In the genomic region with DNA sequence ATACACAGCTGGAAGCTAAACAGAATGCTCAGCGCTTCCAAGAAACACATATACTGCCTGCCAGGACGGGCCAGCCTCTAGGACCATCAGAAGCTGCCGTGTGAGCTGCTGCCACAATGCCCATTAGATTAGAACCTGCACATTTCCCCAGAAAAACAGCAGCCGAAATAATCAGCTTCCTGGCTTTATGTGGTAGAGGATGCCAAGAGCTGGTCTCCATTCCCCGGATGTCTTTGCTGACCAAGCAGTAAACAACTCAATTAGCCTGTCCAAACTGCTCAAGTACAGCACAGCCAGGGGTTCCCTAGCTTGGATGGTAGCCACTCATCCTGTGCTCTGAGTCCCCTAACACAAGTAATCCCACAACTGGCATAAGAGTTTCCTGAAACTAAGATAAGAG, we compare ENCODE assay signal across 14 mouse cellular contexts. TPM values are rescaled to one million over a fixed set of nuclear protein-coding genes. Genes with fewer than 3 reads are reported as not detected.
A peak's percentile ranks its signal among the peaks of the same experiment; 100 is the strongest.
DNase-seq lines count a peak whose midpoint lies in the region; ATAC-seq and TF ChIP-seq lines count a peak whose summit lies in the region.
"Had no signal": no experiment of that assay in that cellular context is flagged by ENCODE, and none has a peak within 500 bp of the region (broad histone marks: within the 10 kb centered on the region; RNA-seq: fewer than 3 reads in every experiment).

No protein-coding gene starts in this region.

- peaks cover 24% of the 10 kb centered on the region for H3K4me1 ChIP-seq in heart, embryonic 15.5 days (replicated peaks)
- no peaks in the 10 kb centered on the region for H3K4me1 ChIP-seq in midbrain, postnatal 0 days (ENCODE audit: insufficient read depth, low read length)
- H3K4me1 ChIP-seq in midbrain, embryonic 14.5 days (ENCODE audit: control insufficient read depth, insufficient read depth, low read length) = no peaks in the 10 kb centered on the region
- H3K4me1 ChIP-seq in liver, embryonic 12.5 days = peaks cover 97% of the 10 kb centered on the region
- H3K4me1 ChIP-seq: intestine, embryonic 15.5 days had no signal

- no peak for TF ChIP-seq CTCF in midbrain, postnatal 0 days (IDR thresholded peaks at IDR 0.05)

- WGBS in heart, embryonic 15.5 days = 73% methylated on average over 5 of the region's 5 CpGs
- 77% methylated on average over 5 of the region's 5 CpGs for WGBS in midbrain, postnatal 0 days
- WGBS in midbrain, embryonic 14.5 days = 89% methylated on average over 5 of the region's 5 CpGs
- 83% methylated on average over 5 of the region's 5 CpGs for WGBS in liver, embryonic 12.5 days (ENCODE audit: insufficient replicate concordance)

- intact Hi-C loops in heart, postnatal 10 days (cut with DNase I) = no loop called here

- no peak for DNase-seq in heart, postnatal 10 days
- DNase-seq in midbrain, postnatal 0 days (ENCODE audit: low spot score) = peak; percentile 20
- DNase-seq in midbrain, embryonic 14.5 days = no peak
- DNase-seq in Muller cell, postnatal 12 days (ENCODE audit: inconsistent ontology term) = no peak
- DNase-seq in gastrocnemius, postnatal 25 days = no peak
- DNase-seq in thymus, postnatal 4 days = no peak
- DNase-seq: right cerebral cortex, postnatal 25 days had no signal

- H3K4me2 ChIP-seq in heart, embryonic 15.5 days = no peak overlapping the region
- H3K4me2 ChIP-seq in midbrain, postnatal 0 days (ENCODE audit: low read depth, low read length, poor library complexity, severe bottlenecking) = no peak overlapping the region
- H3K4me2 ChIP-seq in midbrain, embryonic 14.5 days (ENCODE audit: low read length) = no peak overlapping the region
- peak overlapping the region; percentile 17; the same call in 1 of the 2 replicates for H3K4me2 ChIP-seq in liver, embryonic 12.5 days
- H3K4me2 ChIP-seq: intestine, embryonic 15.5 days had no signal

- no peaks in the 10 kb centered on the region for H3K27me3 ChIP-seq in heart, embryonic 15.5 days
- no peaks in the 10 kb centered on the region for H3K27me3 ChIP-seq in midbrain, postnatal 0 days (ENCODE audit: insufficient read depth, low read length)
- no peaks in the 10 kb centered on the region for H3K27me3 ChIP-seq in midbrain, embryonic 14.5 days (ENCODE audit: control insufficient read depth, insufficient read depth, low read length)
- H3K27me3 ChIP-seq in liver, embryonic 12.5 days (replicated peaks) = no peaks in the 10 kb centered on the region
- H3K27me3 ChIP-seq: intestine, embryonic 15.5 days had no signal

- H3K27ac ChIP-seq in heart, embryonic 15.5 days = peak overlapping the region; percentile 45; the same call in 1 of the 2 replicates
- H3K27ac ChIP-seq in midbrain, postnatal 0 days (ENCODE audit: low read depth, low read length) = no peak overlapping the region
- H3K27ac ChIP-seq in midbrain, embryonic 14.5 days (replicated peaks; ENCODE audit: low read depth, low read length) = no peak overlapping the region
- peak overlapping the region; percentile 76 for H3K27ac ChIP-seq in liver, embryonic 12.5 days
- H3K27ac ChIP-seq: intestine, embryonic 15.5 days had no signal

- ATAC-seq in heart, embryonic 15.5 days (replicated peaks; ENCODE audit: insufficient number of reproducible peaks, insufficient read depth, low FRiP score, low read depth) = no peak; the same call in 1 of the 2 replicates
- no peak for ATAC-seq in midbrain, postnatal 0 days (ENCODE audit: low FRiP score)
- no peak for ATAC-seq in midbrain, embryonic 14.5 days (ENCODE audit: low FRiP score, low TSS enrichment)
- ATAC-seq in liver, embryonic 12.5 days = no peak
- ATAC-seq: intestine, embryonic 15.5 days had no signal

- no peak overlapping the region for H3K9ac ChIP-seq in heart, embryonic 15.5 days
- no peak overlapping the region for H3K9ac ChIP-seq in midbrain, postnatal 0 days (replicated peaks; ENCODE audit: low read length, poor library complexity, severe bottlenecking)
- no peak overlapping the region for H3K9ac ChIP-seq in midbrain, embryonic 14.5 days (replicated peaks; ENCODE audit: low read length)
- no peak overlapping the region for H3K9ac ChIP-seq in liver, embryonic 12.5 days
- H3K9ac ChIP-seq: intestine, embryonic 15.5 days had no signal

- H3K36me3 ChIP-seq in heart, embryonic 15.5 days = peaks cover 10% of the 10 kb centered on the region
- 0 out of 2 replicates have a peak, but pooled peaks cover 3% of the 10 kb centered on the region for H3K36me3 ChIP-seq in midbrain, postnatal 0 days (ENCODE audit: insufficient read depth, low read length)
- peaks cover 23% of the 10 kb centered on the region; the same call in 1 of the 2 replicates for H3K36me3 ChIP-seq in midbrain, embryonic 14.5 days (ENCODE audit: control insufficient read depth, insufficient read depth, low read length)
- H3K36me3 ChIP-seq in liver, embryonic 12.5 days = peaks cover 95% of the 10 kb centered on the region

- no peak overlapping the region for H3K4me3 ChIP-seq in heart, embryonic 15.5 days
- no peak overlapping the region for H3K4me3 ChIP-seq in midbrain, postnatal 0 days (ENCODE audit: low read depth, low read length)
- H3K4me3 ChIP-seq in midbrain, embryonic 14.5 days (replicated peaks; ENCODE audit: low read depth, low read length) = no peak overlapping the region
- H3K4me3 ChIP-seq in liver, embryonic 12.5 days = no peak overlapping the region
- H3K4me3 ChIP-seq: intestine, embryonic 15.5 days had no signal

- H3K9me3 ChIP-seq in heart, embryonic 15.5 days (replicated peaks) = no peaks in the 10 kb centered on the region
- no peaks in the 10 kb centered on the region for H3K9me3 ChIP-seq in midbrain, postnatal 0 days (ENCODE audit: low read length)
- no peaks in the 10 kb centered on the region for H3K9me3 ChIP-seq in midbrain, embryonic 14.5 days (ENCODE audit: control insufficient read depth, low read length)
- no peaks in the 10 kb centered on the region for H3K9me3 ChIP-seq in liver, embryonic 12.5 days (replicated peaks)
- H3K9me3 ChIP-seq: intestine, embryonic 15.5 days had no signal

RNA-seq across cellular contexts. Expression of a gene that starts 19.4 kb away (rescaled TPM):
- polyA plus RNA-seq in heart, embryonic 15.5 days (2015; fragmentation: Nextera tagmentation; extraction: Ambion mirVana) = 8.1 and 11.0 TPM in 2 replicates
- 10 to 100 TPM; 24.2 to 24.5 TPM for total RNA-seq in heart, postnatal 10 days (2021)
- total RNA-seq in midbrain, postnatal 0 days (2014; rRNA removed) = 13.4 and 13.5 TPM in 2 replicates
- polyA plus RNA-seq in midbrain, postnatal 0 days (2015; fragmentation: Nextera tagmentation; extraction: Ambion mirVana) = 4.8 and 6.4 TPM in 2 replicates
- polyA plus RNA-seq in midbrain, embryonic 14.5 days (2014; fragmentation: Nextera tagmentation; extraction: Ambion mirVana) = 12.3 and 12.5 TPM in 2 replicates
- polyA plus RNA-seq in liver, embryonic 12.5 days (2016; fragmentation: Nextera tagmentation; extraction: Ambion mirVana) = 37.7 and 37.8 TPM in 2 replicates
- 10 to 100 TPM; 14.6 to 20.5 TPM for total RNA-seq in gastrocnemius, postnatal 25 days (2021)

RNA-seq across cellular contexts. Expression of a gene that starts 19.8 kb away (rescaled TPM):
- 0.06 and 0.29 TPM in 2 replicates for polyA plus RNA-seq in heart, embryonic 15.5 days (2015; fragmentation: Nextera tagmentation; extraction: Ambion mirVana)
- not detected for total RNA-seq in heart, postnatal 10 days (2021)
- total RNA-seq in midbrain, postnatal 0 days (2014; rRNA removed) = 0.14 and 0.16 TPM in 2 replicates
- polyA plus RNA-seq in midbrain, postnatal 0 days (2015; fragmentation: Nextera tagmentation; extraction: Ambion mirVana) = 0.62 and 0.88 TPM in 2 replicates
- polyA plus RNA-seq in midbrain, embryonic 14.5 days (2014; fragmentation: Nextera tagmentation; extraction: Ambion mirVana) = 0.24 and 0.32 TPM in 2 replicates
- polyA plus RNA-seq in liver, embryonic 12.5 days (2016; fragmentation: Nextera tagmentation; extraction: Ambion mirVana) = 0.12 and 0.19 TPM in 2 replicates
- total RNA-seq in gastrocnemius, postnatal 25 days (2021) = not detected
- total RNA-seq: adrenal gland, adult 2 months; common myeloid progenitor, adult 5-6 weeks; heart, postnatal 36 days had no signal
- polyA plus RNA-seq: adrenal gland, adult 2 months; frontal cortex, adult 2 months; intestine, embryonic 15.5 days had no signal

RNA-seq across cellular contexts. Expression of a gene that starts 45.3 kb away (rescaled TPM):
- 30.1 and 36.8 TPM in 2 replicates for polyA plus RNA-seq in heart, embryonic 15.5 days (2015; fragmentation: Nextera tagmentation; extraction: Ambion mirVana)
- total RNA-seq in heart, postnatal 10 days (2021) = 1 to 10 TPM; 8.4 to 8.5 TPM
- total RNA-seq in midbrain, postnatal 0 days (2014; rRNA removed) = 44.8 and 48.6 TPM in 2 replicates
- 45.2 and 48.7 TPM in 2 replicates for polyA plus RNA-seq in midbrain, postnatal 0 days (2015; fragmentation: Nextera tagmentation; extraction: Ambion mirVana)
- polyA plus RNA-seq in midbrain, embryonic 14.5 days (2014; fragmentation: Nextera tagmentation; extraction: Ambion mirVana) = 46.7 and 55.7 TPM in 2 replicates
- 29.0 and 29.2 TPM in 2 replicates for polyA plus RNA-seq in liver, embryonic 12.5 days (2016; fragmentation: Nextera tagmentation; extraction: Ambion mirVana)
- 1 to 10 TPM; 1.2 to 1.7 TPM for total RNA-seq in gastrocnemius, postnatal 25 days (2021)

RNA-seq across cellular contexts. Expression of a gene that starts 47.2 kb away (rescaled TPM):
- 44.7 and 52.5 TPM in 2 replicates for polyA plus RNA-seq in heart, embryonic 15.5 days (2015; fragmentation: Nextera tagmentation; extraction: Ambion mirVana)
- 10 to 100 TPM; 27.5 to 31.9 TPM for total RNA-seq in heart, postnatal 10 days (2021)
- total RNA-seq in midbrain, postnatal 0 days (2014; rRNA removed) = 52.0 and 80.1 TPM in 2 replicates
- polyA plus RNA-seq in midbrain, postnatal 0 days (2015; fragmentation: Nextera tagmentation; extraction: Ambion mirVana) = 40.1 and 42.9 TPM in 2 replicates
- polyA plus RNA-seq in midbrain, embryonic 14.5 days (2014; fragmentation: Nextera tagmentation; extraction: Ambion mirVana) = 49.8 and 51.5 TPM in 2 replicates
- polyA plus RNA-seq in liver, embryonic 12.5 days (2016; fragmentation: Nextera tagmentation; extraction: Ambion mirVana) = 53.0 and 53.2 TPM in 2 replicates
- total RNA-seq in gastrocnemius, postnatal 25 days (2021) = 10 to 100 TPM; 19.3 to 19.5 TPM

RNA-seq across cellular contexts. Expression of a gene that starts 49.3 kb away (rescaled TPM):
- 9.4 and 10.1 TPM in 2 replicates for polyA plus RNA-seq in heart, embryonic 15.5 days (2015; fragmentation: Nextera tagmentation; extraction: Ambion mirVana)
- total RNA-seq in heart, postnatal 10 days (2021) = 1 to 10 TPM; 4.6 to 9.9 TPM
- 47.6 and 64.7 TPM in 2 replicates for total RNA-seq in midbrain, postnatal 0 days (2014; rRNA removed)
- polyA plus RNA-seq in midbrain, postnatal 0 days (2015; fragmentation: Nextera tagmentation; extraction: Ambion mirVana) = 60.9 and 67.9 TPM in 2 replicates
- 75.4 and 77.8 TPM in 2 replicates for polyA plus RNA-seq in midbrain, embryonic 14.5 days (2014; fragmentation: Nextera tagmentation; extraction: Ambion mirVana)
- 4.5 and 5.1 TPM in 2 replicates for polyA plus RNA-seq in liver, embryonic 12.5 days (2016; fragmentation: Nextera tagmentation; extraction: Ambion mirVana)
- total RNA-seq in gastrocnemius, postnatal 25 days (2021) = 1 to 10 TPM; 5.1 to 6.2 TPM

Comparison
In these comparisons a context has a peak if more than half of its experiments do, and no peak if none do; other contexts are left out.
1. H3K27ac ChIP-seq: peak in heart, embryonic 15.5 days (single experiment) and liver, embryonic 12.5 days (single experiment); none in midbrain, postnatal 0 days (single experiment) and midbrain, embryonic 14.5 days (single experiment).